Mouse (Mus musculus): ENCODE results near the gene Comtd1.

Gene Comtd1

DNA sequence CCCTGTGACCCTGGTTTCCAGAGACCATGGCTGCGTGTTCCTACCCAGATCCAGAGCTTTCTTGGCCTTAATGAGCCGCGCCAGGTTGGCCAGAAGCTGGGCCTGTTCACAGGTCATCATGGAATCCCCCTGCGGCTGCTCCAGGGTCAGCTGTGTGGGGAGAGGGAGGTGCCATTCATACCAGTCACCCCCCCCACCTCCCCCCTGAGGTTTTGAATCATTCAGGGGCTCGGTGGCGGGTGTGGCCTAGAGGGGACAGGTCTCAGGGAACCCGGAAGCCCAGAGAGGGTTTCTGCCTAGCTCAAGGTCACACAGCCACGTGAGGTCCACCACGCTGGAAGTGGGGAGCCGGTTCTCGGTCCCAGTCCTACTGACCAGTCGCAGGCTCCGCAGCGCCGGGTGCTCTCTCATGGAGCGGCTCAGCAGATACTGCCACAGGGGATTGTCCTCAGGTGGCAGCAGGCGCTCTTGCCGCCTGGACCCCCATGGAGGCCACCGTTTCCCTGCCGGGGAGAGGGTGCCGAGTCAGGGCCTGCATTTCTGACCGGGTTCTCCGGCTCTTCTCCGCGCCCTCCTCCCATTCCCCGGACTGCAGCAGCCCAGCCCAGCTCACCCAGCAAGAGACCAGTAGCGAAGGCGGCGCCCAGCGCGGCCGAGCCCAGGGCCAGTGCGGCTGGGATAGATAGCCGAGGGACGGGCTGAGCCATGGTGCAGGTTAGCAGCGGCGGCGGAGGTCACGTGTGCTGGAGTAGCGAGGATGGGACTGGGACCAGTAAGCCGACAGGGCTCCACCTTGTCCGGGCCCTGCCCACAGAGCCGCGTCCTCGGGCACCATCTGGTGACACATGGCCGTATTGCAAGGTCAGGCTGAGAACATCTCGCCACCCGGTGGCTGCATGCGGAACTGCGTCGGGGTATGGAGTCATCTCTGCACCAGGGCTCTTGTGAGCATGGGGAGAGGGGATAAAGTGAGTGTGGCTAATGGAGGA is at the start of gene Comtd1:
Comtd1 (minus strand) TSS at position 812 of the 989 bp plus-strand sequence.
- DNase-seq (ENCODE audit: low spot score), result peak; percentile 96

DNA sequence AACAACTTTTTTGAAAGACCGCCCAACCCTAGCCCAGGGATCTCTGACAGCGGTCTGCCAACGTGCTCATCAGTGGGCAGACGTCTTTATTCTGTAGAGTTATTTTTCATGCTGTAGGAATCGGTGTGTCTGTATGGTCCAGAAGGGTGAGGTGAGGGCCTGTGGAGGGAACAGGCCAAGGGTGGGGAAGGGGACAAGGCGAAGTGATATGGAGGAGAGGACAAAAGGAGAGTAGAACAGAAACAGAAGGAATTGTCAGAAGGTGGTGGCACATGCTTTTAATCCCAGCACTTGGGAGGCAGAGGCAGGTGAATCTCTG is 43.5 kb upstream of the Comtd1 start:
- DNase-seq (ENCODE audit: low spot score), result no peak

DNA sequence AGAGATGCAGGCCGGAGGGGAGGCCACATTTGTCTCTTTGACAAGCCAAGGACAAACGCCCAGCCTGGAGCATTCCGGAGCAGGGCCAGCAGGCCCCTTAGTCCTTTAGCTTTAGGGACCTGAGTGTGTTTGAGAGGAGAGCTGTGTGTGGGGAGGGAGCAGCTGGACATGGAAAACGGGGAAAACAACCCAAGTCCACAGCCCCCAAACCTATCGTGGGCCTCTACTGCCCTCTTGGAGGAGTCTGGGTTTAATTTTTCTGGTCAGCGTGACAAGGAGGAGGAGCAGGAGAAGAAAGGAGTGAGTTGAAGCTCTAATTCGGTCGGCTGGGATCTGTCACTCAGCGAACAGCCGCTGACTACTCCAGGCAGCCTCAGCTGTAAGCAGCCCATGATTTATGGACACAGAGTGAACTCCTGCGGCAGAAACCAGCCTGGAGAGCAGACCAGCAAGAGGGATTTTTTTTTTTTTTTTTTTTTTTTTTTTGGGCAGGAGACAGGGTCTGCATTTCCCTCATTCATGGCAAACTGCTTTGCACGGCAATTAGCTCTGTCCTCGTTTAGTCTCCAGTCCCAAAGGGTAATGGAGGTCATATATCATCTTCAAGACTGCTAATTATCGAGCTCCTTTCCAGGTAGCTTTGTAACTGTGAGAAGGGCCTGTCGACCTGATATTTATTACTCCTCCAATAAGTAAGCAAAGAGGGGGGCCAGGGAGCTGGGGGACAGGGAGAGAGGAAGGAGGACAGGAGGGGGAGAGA is 43.0 kb upstream of the Comtd1 start:
- DNase-seq (ENCODE audit: low spot score), result peak; percentile 49

DNA sequence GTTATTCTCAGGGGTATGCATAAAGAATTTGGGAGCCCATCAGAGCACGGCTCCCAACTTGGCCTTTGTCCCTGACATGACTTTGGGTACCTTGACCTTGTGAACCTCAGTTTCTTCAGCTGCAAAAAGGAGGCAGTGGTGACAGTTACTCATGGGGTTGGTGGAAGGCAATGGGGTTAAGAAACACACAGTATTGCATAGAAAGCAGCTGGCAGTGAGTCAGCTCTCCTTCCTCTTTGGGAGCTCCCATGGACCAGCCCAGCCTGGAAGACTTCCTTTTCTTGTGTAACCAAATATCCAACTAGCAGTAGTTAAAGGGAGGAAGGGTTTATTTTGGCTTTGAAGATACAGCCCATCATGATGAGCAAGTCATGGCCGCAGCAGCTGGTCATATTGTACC is 41.7 kb upstream of the Comtd1 start:
- DNase-seq (ENCODE audit: low spot score), result no peak

DNA sequence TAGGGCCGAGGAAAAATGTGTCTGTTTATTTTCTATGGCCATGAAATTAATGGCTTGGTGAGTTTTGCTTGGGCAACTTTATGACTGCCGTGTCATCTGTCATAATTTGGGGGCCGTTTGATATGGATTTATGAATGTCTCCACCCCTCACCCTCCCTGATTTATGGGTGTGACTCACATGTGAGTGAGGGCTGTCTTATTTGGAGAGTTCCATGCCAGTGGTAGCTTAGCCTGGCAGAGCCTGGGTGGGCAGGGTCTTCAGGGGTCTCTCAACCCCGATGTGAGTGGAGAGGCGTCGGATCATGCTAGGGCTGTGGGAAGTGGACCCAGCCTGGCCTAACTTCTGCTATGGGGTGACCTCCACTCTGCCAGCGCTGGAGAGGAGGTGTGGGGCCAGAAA is 18.0 kb upstream of the Comtd1 start:
- DNase-seq (ENCODE audit: low spot score), result peak; percentile 39

DNA sequence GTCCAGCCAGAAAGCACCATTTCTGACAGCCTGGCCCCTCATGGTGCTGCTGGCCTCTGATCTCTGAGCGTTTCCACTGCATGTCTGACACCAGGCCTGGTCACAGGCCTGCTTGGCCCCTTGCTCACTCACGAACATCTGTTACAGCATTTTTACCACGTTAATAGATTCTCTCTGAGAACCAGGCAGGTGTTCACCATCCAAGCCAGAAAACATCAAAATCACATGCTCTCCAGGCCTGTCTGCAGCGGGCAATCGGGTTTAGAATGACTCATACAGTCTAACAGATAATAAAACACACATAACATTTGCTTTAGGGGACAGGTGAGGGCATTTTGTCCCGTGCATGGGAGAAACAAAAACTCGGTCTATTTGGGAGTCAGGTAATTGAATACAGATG is 17.5 kb upstream of the Comtd1 start:
- DNase-seq (ENCODE audit: low spot score), result no peak

DNA sequence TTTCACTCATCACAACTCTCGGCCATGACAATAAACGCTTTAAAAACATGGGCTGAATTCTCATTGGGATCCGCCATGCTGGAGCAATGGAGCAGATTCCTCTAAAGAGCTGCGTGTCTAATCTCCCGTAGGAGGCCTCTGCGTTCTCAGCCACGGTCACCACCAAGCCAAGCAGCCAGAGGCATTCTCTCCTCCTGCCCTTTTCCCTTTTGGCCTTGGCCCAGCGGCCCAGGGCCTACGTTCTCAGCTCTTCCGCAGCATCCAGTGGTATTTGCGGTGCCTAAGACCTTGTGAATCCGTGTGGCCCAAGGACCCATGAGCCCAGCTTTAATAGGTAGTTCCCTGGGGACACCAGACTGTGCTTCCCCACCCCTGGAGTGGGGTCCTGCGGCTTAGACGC is 8.1 kb upstream of the Comtd1 start:
- DNase-seq (ENCODE audit: low spot score), result peak; percentile 56

DNA sequence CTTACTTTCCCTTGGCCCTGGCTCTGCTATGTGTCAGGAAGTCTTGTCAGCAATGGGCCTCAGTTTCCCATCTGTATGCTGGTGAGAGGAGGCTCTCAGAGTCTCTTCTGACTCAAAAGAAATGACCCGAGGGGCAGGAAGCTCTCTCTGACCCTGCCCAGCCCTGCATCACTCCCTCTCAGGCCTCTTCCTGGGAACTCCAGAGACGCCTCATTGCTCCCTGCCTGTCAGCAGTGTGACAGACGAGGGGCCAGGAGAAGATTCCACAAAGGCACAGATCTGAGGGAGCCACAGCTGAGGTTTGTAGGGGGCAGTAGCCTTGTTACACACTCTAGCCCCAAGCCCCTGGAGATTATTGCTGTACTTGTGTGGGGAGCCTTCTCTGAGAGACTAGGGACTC is 7.2 kb upstream of the Comtd1 start:
- no peak for DNase-seq (ENCODE audit: low spot score)

DNA sequence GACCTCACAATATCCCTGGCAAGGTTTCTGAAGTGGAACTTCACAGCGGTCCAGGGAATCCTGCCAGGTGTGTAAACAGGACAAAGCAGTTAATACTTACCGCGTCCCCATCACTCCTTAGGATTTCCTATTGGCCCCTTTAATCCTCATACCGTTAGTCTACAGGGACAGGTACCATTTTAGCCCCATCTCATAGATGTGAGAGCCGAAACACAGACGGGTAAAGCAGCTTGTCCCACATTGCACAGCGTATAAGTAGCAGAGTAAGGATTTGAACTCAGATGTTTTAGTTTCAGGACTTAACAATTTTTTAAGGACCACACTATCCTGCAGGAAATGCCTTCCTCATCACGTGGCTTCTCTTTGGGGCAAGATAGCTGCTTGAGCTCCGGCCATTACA is 5.5 kb upstream of the Comtd1 start:
- DNase-seq (ENCODE audit: low spot score), result peak; percentile 40

DNA sequence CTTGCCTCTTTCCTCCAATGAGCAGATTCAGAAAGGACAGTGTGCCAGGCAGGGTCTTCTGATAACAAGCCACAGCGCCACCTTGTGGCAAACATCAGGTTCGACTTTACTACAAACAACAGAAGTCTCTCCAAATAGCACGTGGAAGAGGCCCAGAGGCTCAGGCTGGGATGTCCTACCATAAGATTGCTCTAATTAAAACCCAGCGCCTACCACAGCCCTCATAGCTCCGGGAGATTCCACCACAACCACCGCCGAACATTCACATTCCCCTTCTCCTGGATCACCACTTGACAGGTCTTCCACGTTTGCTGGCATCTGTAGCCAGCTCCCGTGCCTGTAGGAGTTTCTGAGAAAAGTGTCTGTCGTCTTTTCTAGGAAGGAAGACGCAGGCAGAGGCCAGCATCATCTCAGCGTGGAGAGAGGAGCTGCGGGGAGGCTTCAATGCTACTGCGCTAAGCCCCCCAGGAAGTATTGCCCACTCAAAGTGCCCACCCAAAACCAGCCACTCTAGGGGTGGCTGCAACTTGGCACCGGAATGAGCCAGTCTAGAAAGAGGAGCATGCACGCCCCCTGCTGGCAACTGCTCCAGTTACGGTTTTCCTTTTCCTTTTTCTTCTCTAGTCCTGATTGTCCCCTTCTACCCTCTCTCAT is 4.8 kb upstream of the Comtd1 start:
- peak; percentile 86 for DNase-seq (ENCODE audit: low spot score)

DNA sequence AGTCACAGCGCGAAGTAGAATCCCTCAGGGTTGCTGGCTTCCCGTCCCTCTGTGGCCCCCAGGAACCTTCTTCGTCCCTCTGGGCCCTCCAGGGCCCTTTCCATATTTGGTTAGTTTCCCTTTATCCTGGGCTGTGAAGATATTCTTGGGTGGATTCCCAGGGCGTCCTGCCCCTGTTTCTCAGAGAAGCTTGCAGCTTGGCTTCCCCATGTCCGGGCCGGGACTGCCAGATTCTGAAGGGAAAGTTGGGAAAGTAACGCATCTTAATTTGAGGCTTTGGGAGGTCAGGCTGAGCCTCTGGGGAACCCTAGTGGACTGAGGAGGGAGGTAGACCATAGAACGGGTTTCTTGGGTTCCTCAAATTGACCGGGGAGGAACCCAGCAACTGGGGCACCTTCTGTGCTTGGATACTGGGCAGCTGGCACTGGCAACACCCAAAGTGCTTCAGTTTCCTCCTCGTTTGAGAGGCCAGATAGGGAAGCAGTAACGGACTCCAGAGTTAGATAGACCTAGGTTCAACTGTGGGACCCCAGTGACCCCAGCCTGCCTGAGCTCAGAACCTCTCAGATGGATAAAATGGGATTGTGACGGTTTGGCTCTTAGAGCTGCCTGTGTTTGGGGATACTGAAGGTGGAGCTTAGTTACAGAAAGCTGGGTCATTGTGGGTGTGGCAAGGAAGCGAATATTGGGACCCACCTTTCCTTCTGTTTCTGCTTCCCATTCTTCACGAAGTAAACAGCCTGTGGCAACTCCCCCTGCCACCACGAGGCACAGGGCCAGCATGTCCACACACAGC is 3.4 kb upstream of the Comtd1 start:
- no peak for DNase-seq (ENCODE audit: low spot score)

DNA sequence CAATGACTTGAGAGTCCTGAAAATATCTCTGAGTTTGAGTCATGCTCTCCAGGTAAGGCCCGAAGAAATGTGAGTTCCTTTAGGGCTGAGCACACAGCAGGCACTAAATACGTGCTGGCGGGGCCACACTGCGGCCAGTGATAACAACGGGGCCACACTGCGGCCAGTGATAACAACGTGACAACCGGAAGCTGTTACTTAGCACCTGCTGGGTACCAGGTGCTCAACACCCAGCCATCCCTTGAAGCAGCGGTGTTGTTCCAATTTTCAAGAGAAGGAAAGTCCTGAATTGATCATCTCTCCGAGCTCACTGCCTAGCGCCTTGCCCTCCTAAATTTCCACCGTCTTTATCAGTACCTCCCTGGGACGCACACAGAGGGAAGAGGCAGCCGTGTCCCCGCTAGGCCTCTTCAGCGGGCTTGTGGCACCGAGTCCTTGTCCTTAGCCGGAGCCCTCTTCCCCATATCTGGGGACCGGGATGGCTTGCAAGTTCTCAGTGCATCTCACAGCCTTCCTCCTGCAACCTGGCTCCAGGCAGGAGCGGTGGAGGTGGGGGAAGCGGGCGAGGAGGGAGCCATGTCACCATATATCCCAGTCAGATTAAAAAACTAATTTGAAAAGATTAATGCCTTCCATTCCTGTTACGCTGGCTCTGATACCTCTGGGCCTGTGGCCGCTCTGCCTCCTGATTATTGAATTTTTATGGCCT is 1.8 kb upstream of the Comtd1 start:
- DNase-seq (ENCODE audit: low spot score), result no peak

DNA sequence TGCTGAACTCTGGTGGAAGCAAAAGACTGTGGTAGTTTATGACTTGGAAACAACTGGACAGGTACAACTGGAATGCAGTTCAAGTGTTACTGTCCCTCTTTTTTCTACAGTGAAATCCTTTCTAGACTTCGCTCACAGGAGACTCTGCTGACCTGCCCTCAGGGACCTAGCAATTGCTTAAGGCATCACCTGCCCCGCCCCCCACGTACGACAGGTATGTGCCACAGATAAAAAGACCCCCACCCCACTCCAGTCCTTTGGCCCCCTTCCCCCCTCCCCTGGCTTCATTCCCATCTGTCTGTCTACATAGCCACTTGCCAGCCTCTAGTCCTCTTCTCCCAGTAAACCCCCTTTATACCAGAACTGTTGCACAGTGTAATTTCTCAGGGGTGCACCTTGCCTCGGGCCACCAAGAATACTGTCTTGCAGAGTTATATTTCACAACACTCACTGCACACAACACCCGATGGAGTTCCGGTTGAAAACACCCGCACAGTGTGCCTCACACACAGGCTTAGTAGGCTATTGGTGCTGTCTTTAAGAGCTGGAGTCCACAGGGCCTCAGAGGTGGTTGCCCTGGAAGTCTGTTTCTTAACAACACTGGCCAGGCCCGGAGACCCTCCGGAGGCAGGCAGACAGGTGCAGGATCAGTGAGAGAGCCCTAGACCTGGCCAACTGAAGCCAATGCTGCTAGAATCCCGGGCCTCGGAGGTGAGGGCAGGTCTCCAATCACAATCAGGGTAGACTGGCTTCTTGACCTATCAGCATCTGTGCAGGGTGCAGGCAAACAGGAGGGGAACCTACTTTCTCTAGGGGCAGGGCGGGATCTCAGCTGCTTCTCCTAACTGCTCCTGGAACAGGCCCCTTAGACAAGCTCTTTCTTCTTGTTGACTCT is 994 bp upstream of the Comtd1 start:
- DNase-seq (ENCODE audit: low spot score), result no peak

DNA sequence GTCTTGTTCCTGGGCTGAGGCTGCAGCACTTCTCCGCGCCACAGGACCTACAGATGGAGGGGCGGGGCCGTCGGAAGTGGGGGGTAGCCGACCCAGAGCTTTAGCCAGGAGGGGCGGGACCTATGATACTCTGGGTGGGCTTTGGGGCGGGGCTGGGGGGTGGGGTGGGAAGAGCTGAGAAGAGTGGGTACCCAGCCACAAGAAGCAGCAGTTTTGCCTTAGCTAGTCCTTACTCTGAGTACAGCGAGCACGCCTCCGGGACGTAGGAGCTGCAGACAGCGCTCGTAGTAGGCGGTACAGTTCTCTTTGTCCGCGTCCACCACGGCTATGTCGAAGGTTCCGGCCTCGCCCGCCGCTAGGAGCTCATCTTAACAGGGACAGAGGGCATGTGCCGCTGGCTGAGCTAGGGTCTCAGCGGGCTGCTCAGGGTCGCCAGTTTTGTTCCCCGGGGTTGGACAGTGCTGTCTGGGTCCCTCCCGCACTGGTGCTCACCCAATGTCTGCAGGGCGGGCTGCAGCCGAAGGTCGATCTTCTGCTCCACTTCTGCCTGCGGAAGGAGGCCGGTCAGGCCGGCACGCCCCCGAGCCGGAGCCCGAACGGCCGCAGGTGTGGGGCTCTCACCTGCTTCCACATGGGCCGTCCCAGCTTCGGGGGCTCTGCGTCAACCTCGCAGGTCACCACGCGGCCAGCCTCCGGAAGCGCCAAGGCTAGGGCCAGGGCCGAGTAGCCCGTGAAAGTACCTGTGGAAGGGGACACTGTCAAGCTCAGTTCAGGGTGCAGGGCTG is 1.2 kb downstream of the Comtd1 start:
- peak; percentile 72 for DNase-seq (ENCODE audit: low spot score)

DNA sequence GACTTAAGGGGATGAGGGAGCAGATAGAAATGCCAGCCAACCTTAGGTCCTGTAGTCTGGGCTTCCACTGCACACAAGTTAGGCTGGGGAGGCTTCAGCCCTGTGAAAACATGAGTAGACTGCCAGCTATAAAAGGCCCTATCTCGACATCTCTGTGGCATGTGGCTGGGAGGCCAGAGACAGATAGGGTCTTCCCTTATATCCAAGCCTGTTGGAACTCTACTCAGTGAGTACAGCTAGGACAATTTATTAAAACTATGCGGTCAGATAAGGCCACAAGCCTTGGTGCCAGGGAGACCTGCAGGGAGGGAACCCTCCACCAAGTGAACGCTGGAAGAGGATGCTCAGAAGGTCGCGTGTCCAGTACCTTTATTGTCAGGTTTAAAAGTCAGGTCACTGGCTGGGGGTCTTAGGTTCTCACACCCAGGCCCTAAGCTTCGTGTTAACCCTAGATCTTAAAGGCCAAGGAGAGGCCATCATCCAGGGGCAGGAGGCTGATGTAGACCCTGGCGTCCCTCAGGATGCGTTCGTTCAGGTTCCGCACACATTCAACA is 1.9 kb downstream of the Comtd1 start:
- DNase-seq (ENCODE audit: low spot score), result no peak

DNA sequence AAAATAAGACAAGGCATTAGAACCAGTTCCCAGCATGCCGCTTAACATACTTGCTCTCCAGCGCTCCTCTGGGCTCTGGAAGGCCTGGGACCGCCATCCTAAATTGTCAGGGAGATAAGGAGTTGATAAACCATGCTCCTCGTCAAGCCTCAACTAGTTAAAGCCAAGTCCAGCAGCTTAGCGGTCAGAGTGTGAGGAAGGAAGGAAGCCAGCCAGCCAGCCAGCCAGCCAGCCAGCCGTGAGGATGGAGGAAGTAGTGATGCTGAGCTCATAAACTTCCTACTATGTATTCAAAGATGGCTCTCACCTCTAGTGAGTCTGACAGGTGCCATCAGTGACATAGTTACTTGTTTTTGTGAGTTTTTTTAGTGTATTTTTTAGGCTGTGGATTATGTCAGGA is 5.5 kb downstream of the Comtd1 start:
- no peak for DNase-seq (ENCODE audit: low spot score)

DNA sequence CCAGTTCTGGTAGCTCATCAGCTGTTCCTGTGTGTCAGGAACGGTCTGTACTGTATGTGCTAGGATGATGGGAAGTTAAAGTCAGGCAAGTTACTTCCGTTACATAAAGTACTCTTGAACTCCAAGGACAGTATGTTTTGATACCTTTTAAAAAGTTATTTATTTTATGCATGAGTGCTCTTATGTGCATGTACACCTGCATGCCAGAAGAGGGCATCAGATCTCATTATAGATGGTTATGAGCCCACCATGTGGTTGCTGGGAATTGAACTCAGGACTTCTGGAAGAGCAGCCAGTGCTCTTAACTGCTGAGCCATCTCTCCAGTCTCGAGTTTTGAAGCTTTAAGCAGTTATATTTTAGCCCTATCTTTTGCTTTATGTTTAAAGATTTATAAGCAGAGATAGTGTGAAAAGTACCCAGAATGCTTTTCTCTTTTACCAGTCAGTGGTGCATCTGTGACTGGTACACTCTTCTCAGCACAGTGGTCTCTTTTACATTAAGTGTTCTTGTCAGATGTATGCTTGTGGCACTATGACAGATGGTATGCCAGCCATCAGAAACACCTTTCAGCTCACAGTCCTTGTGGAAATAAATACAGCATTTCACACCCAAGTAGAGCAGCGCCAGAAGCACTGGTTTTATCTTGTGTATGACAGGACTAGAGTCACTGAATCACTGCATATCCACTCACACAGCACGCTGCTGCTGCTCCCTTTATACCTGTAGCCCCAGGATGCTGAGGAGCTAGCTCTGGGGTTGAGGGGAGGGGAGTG is 6.8 kb downstream of the Comtd1 start:
- no peak for DNase-seq (ENCODE audit: low spot score)

DNA sequence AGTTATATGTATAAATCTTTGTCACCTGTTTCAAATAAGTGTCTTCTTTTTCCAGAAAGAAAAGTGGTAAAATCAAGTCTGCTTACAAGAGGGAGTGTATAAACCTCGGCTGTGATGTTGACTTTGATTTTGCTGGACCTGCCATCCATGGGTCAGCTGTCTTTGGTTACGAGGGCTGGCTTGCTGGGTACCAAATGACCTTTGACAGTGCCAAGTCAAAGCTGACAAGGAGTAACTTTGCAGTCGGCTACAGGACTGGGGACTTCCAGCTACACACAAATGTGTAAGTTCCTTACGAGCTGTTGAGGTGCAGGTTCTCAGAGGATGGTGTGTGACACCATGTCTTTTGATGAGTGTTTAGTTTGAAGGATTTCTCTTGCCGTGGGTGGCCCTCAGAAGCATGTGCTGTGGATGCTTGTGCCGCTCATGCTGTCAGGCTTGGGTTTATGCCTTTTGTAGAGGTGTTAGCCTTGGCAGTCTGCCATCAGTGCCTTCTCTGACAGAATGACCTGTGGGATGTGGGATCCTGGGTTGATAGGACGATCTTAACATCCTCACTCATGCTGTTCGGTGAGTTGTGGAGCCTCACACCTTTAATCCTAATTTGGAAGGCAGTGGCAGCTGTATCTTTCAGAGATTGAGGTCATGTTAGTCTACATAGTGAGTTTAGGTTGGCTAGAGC is 10.3 kb downstream of the Comtd1 start:
- no peak for DNase-seq (ENCODE audit: low spot score)
